Mouse (Mus musculus): Measurements from ENCODE around the gene Zfp217. TPM values are rescaled to one million over a fixed set of nuclear protein-coding genes. Genes with fewer than 3 reads are reported as not detected.
"Not testable (repeated sequence)": the region's sequence is repeated elsewhere in the genome, so short reads cannot be mapped to it uniquely, and the experiment has no call there.

The Zfp217 gene
- polyA plus RNA-seq, 1 experiment from 2014 or later: 4.9 TPM

DNA sequence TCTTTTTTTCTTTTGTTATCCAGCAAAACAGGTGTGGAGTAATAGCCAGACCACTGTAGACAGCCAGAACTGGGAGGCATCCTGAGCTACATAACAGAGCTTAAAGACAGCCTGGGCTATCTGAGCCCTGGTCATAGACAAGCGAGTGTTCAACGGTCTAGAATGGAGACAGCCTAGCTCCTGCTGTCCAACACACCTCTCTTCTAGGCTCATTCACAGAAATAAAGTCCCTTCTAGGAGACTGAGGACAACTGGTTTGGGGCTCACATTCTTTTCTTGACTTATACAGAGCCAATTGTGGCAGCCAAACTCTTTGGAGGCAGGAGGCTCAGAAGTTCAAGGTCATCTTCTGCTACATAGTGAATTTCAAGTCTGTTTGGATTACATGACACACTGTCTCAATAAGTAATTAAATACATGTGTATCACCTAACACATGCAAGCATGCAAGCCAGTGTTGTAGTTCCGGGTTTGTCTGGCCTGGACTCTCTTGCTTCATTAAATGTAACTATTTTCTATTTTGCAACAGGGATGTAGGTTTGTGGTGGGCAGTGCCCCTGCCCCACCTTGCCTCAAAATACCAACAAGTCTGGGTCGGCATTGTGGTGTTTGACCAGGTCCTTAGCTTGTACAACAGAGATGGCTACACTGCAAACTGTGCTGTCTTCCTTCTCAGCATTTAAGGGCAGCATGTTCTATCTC is 37.4 kb upstream of the Zfp217 start:
- Histone ChIP-seq H3K36me3 (ENCODE audit: insufficient read depth) (no peaks in the 10 kb centered on the region), H3K9ac (peak overlapping the region; percentile 51), H3K4me3 (ENCODE audit: low read depth, low read length) (peak overlapping the region; percentile 42), H3K4me1 (ENCODE audit: insufficient read depth) (0 out of 2 replicates have a peak, but pooled peaks cover 3% of the 10 kb centered on the region), H3K9me3 (ENCODE audit: low read depth, low read length) (no peaks in the 10 kb centered on the region), H3K4me2 (peak overlapping the region; percentile 68), H3K27ac (ENCODE audit: low read depth) (peak overlapping the region; percentile 42; the same call in 1 of the 2 replicates), H3K27me3 (ENCODE audit: insufficient read depth, low read length) (no peaks in the 10 kb centered on the region)
- WGBS: 56% methylated on average over 4 of the region's 4 CpGs
- TF ChIP-seq CTCF (IDR thresholded peaks at IDR 0.05; ENCODE audit: low read depth): no peak
- ATAC-seq (ENCODE audit: insufficient read depth) (peak; percentile 57; the same call in 1 of the 2 replicates), DNase-seq (no peak)

DNA sequence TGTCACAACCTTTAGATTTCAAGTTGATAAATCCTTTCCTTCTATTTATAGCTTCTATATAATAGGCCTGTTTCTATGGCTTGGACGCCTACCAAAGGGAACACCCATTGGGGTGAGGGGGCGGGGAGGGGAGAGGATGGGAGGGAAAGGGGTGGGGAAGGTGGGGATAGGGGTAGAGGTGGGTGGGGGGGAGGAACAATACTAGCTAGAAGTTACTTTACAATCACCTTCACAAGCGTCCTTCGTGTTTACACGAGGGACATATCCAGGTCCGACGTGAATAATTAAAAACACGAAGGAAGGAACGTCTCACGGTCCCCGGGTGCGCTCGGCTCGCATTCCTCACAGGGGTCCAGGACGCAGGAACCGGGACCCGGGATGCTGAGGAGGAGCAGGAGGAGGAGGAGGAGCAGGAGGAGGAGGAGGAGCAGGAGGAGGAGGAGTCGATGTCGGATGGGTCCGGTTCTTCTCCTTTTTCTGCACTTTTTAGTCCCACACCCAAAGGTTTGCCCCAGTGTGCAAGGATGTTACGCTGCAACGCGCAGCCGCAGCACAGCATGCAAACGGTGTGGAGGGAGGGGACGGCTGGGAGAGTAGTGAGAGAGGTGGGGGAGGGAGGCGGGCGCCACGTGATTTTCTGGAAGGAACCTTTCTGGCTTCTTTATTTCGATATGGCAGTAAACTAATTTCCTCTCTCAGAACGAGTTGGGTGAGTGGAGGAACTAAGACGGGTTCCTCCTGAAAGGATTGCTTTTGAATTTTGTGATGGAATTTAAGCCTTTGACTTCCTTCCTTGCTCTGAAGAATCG is 36.5 kb upstream of the Zfp217 start:
- H3K4me3 ChIP-seq (ENCODE audit: low read depth, low read length): peak overlapping the region; percentile 42
- peak overlapping the region; percentile 51 for H3K9ac ChIP-seq
- ATAC-seq (ENCODE audit: insufficient read depth): peak; percentile 86
- peak overlapping the region; percentile 42 for H3K27ac ChIP-seq (ENCODE audit: low read depth)
- under 1% methylated on average over 33 of the region's 33 CpGs for WGBS
- TF ChIP-seq CTCF (IDR thresholded peaks at IDR 0.05; ENCODE audit: low read depth): no peak
- DNase-seq: peak; percentile 88
- 0 out of 2 replicates have a peak, but pooled peaks cover 3% of the 10 kb centered on the region for H3K4me1 ChIP-seq (ENCODE audit: insufficient read depth)
- peak overlapping the region; percentile 68 for H3K4me2 ChIP-seq
- H3K9me3 ChIP-seq (ENCODE audit: low read depth, low read length): no peaks in the 10 kb centered on the region
- H3K36me3 ChIP-seq (ENCODE audit: insufficient read depth): no peaks in the 10 kb centered on the region
- no peaks in the 10 kb centered on the region for H3K27me3 ChIP-seq (ENCODE audit: insufficient read depth, low read length)

DNA sequence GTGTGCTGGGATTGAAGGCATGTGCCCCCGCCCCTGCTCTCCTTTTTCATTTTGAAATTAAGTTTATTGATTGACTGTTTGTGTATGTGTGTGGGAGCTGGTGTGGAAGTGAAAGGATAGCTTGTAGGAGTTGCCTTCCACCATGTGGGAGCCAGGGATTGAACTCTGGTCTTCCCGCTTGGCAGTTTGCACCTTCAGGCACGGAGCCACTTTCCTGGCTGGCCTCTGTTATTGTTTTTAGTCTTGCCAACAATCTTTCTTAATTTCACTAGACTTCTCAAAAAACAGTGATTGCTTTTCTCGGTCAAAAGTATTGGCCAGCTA is 35.9 kb upstream of the Zfp217 start:
- ATAC-seq (ENCODE audit: insufficient read depth) (0 out of 2 replicates have a peak, but pooled peaks have one; percentile 17), DNase-seq (no peak)
- no peaks in the 10 kb centered on the region for H3K9me3 ChIP-seq (ENCODE audit: low read depth, low read length)
- H3K36me3 ChIP-seq (ENCODE audit: insufficient read depth): no peaks in the 10 kb centered on the region
- H3K9ac ChIP-seq: no peak overlapping the region
- 57% methylated on average over 4 of the region's 4 CpGs for WGBS
- peak overlapping the region; percentile 42; the same call in 1 of the 2 replicates for H3K4me3 ChIP-seq (ENCODE audit: low read depth, low read length)
- no peaks in the 10 kb centered on the region for H3K27me3 ChIP-seq (ENCODE audit: insufficient read depth, low read length)
- peak overlapping the region; percentile 42; the same call in 1 of the 2 replicates for H3K27ac ChIP-seq (ENCODE audit: low read depth)
- H3K4me1 ChIP-seq (ENCODE audit: insufficient read depth): 0 out of 2 replicates have a peak, but pooled peaks cover 3% of the 10 kb centered on the region
- TF ChIP-seq CTCF (IDR thresholded peaks at IDR 0.05; ENCODE audit: low read depth): no peak
- H3K4me2 ChIP-seq: peak overlapping the region; percentile 68

DNA sequence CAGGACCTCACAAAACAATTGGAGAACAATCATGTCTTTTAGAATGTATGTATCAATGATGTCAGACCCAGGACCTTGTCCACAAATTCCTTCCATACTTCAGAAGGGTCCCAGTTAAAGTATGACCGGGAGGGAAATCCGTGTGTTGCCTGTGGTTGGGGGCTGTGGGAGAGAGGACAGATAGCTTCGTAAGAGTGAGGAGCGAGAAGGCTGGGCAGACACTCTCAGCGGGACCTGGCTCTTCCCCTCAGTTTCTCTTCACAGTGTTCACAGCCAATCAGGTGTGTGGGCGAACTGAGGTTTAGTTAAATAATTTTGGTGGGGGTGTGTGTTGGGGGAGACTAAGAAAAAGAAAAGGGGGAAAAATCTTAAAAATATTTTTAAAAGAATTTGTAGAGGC is 34.0 kb upstream of the Zfp217 start:
- no peak overlapping the region for H3K27ac ChIP-seq (ENCODE audit: low read depth)
- WGBS: 75% methylated on average over 6 of the region's 6 CpGs
- TF ChIP-seq CTCF (IDR thresholded peaks at IDR 0.05; ENCODE audit: low read depth): no peak
- DNase-seq: no peak
- no peak overlapping the region for H3K4me3 ChIP-seq (ENCODE audit: low read depth, low read length)
- H3K4me2 ChIP-seq: no peak overlapping the region
- no peak overlapping the region for H3K9ac ChIP-seq
- ATAC-seq (ENCODE audit: insufficient read depth): no peak
- no peaks in the 10 kb centered on the region for H3K9me3 ChIP-seq (ENCODE audit: low read depth, low read length)
- peaks cover 12% of the 10 kb centered on the region for H3K4me1 ChIP-seq (ENCODE audit: insufficient read depth)
- H3K27me3 ChIP-seq (ENCODE audit: insufficient read depth, low read length): no peaks in the 10 kb centered on the region
- H3K36me3 ChIP-seq (ENCODE audit: insufficient read depth): no peaks in the 10 kb centered on the region

DNA sequence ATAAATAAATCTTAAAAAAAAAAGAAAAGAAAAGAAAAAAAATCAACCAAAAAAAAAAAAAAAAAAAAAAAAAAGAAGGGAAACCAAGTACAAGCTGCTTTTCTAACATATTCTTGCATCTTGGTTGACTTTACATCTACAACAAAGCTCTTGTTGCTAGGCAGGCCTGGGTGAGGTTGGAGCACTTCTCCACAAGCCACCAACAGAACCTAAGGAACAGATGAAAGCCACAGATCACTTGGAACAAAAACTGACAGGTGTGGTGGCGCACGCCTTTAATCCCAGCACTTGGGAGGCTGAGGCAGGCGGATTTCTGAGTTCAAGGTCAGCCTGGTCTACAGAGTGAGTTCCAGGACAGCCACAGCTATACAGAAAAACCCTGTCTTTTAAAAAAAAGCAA is 32.9 kb upstream of the Zfp217 start:
- not testable (repeated sequence) for H3K4me3 ChIP-seq (ENCODE audit: low read depth, low read length); H3K4me2 ChIP-seq; H3K36me3 ChIP-seq (ENCODE audit: insufficient read depth); H3K27me3 ChIP-seq (ENCODE audit: insufficient read depth, low read length); ATAC-seq (ENCODE audit: insufficient read depth); H3K9ac ChIP-seq; H3K9me3 ChIP-seq (ENCODE audit: low read depth, low read length); DNase-seq; H3K27ac ChIP-seq (ENCODE audit: low read depth)
- WGBS: 94% methylated on average over 3 of the region's 3 CpGs
- peaks cover 22% of the 10 kb centered on the region for H3K4me1 ChIP-seq (ENCODE audit: insufficient read depth)

DNA sequence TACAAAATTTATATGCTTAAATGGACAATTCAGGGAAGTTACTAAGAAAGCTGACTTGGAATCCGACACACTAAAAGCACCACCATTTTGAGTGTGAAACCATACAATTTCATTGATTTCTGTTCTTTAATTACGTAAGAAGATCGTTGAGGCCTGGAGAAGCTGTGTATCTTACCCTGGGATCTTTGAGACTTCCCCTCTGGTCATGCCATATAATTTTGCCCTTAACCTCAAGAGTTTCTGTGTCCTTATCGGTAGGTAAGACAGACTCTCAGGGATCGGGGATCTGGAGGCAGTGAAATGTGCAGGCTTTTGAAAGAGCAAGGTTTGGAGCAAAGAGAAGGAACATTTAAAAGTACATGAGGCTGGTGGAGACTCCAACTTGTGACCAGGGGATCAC is 31.4 kb upstream of the Zfp217 start:
- Histone ChIP-seq H3K4me3 (ENCODE audit: low read depth, low read length) (no peak overlapping the region), H3K27ac (ENCODE audit: low read depth) (no peak overlapping the region), H3K9ac (no peak overlapping the region), H3K36me3 (ENCODE audit: insufficient read depth) (no peaks in the 10 kb centered on the region), H3K9me3 (ENCODE audit: low read depth, low read length) (no peaks in the 10 kb centered on the region), H3K4me2 (no peak overlapping the region), H3K27me3 (ENCODE audit: insufficient read depth, low read length) (no peaks in the 10 kb centered on the region), H3K4me1 (ENCODE audit: insufficient read depth) (peaks cover 24% of the 10 kb centered on the region)
- WGBS: 84% methylated on average over 5 of the region's 5 CpGs
- no peak for DNase-seq
- no peak for ATAC-seq (ENCODE audit: insufficient read depth)
- no peak for TF ChIP-seq CTCF (IDR thresholded peaks at IDR 0.05; ENCODE audit: low read depth)

DNA sequence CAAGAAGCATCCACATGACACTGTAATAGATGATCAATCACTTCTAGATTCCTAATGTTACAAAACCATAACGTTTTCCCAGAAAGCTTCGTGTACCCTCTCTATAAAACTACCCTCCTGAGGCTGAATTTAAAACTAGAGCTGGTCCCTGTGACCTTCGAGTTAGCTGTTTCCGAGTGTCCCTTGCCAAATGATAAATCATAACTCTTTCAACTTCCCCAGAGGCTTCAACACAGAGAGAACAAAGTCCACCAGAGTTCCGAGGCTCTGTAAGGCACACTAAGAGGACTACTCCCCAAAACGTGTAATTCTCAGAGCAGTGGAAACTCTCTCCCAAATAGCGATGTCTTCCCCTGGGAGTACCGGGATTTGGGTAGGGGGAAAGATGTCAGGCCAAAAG is 29.4 kb upstream of the Zfp217 start:
- Histone ChIP-seq H3K4me2 (peak overlapping the region; percentile 45), H3K9me3 (ENCODE audit: low read depth, low read length) (no peaks in the 10 kb centered on the region), H3K4me3 (ENCODE audit: low read depth, low read length) (no peak overlapping the region), H3K36me3 (ENCODE audit: insufficient read depth) (no peaks in the 10 kb centered on the region), H3K27me3 (ENCODE audit: insufficient read depth, low read length) (no peaks in the 10 kb centered on the region), H3K4me1 (ENCODE audit: insufficient read depth) (peaks cover 24% of the 10 kb centered on the region), H3K9ac (peak overlapping the region; percentile 27; the same call in 1 of the 2 replicates), H3K27ac (ENCODE audit: low read depth) (peak overlapping the region; percentile 40)
- WGBS: 13% methylated on average over 8 of the region's 8 CpGs
- no peak for ATAC-seq (ENCODE audit: insufficient read depth)
- peak; percentile 57 for DNase-seq
- no peak for TF ChIP-seq CTCF (IDR thresholded peaks at IDR 0.05; ENCODE audit: low read depth)

All from lung, embryonic 14.5 days (tissue).